Mouse (Mus musculus) spleen, adult 2 months (tissue): ENCODE data around the gene Tmem110. TPM values are rescaled to one million over a fixed set of nuclear protein-coding genes. Genes with fewer than 3 reads are reported as not detected.

Source experiments
- DNase-seq, 2 experiments: peaks; one replicate each; pipeline versions ENCODE4 v3.0.0 to v3.0.0-alpha.2; 2012 to 2021; ENCODE audit warnings: low spot score in 2 of 2, low read depth in 1 of 2
- H3K27ac ChIP-seq: fragments of 200-500 bp; 2 replicates; pipeline ENCODE4 v1.5.1; 2012; ENCODE audit warnings: low read length, inconsistent platforms; ENCODE audit not compliant: insufficient read depth
- H3K27me3 ChIP-seq: fragments of 200-500 bp; 2 replicates; pipeline ENCODE4 v1.6.1; 2012; ENCODE audit warnings: mild to moderate bottlenecking, moderate library complexity, low read length, inconsistent platforms; ENCODE audit not compliant: control insufficient read depth, insufficient read depth
- H3K36me3 ChIP-seq: fragments of 200-500 bp; 2 replicates; pipeline ENCODE4 v1.6.1; 2012; ENCODE audit warnings: mild to moderate bottlenecking, low read length, inconsistent platforms; ENCODE audit not compliant: control insufficient read depth, insufficient read depth
- H3K4me1 ChIP-seq: fragments of 200-500 bp; 2 replicates; pipeline ENCODE4 v1.6.1; 2011; ENCODE audit warnings: inconsistent platforms; ENCODE audit not compliant: control insufficient read depth, insufficient read depth, insufficient read length
- H3K4me3 ChIP-seq: fragments of 200-500 bp; 2 replicates; pipeline ENCODE4 v1.5.1; 2011; ENCODE audit warnings: mild to moderate bottlenecking, inconsistent platforms; ENCODE audit not compliant: insufficient read depth, insufficient read length; ENCODE audit errors: extremely low read depth
- CTCF ChIP-seq: fragments of 200-500 bp; IDR thresholded peaks from 2 replicates; pipeline ENCODE4 v1.5.1; 2011; ENCODE audit warnings: mild to moderate bottlenecking, inconsistent platforms; ENCODE audit not compliant: insufficient read depth, insufficient read length, insufficient replicate concordance; ENCODE audit errors: extremely low read depth
- POLR2A ChIP-seq: fragments of 200-500 bp; IDR thresholded peaks from 2 replicates; pipeline ENCODE4 v1.6.1; 2011; ENCODE audit warnings: low read depth, low read length, inconsistent platforms
- WGBS: fragments of 180-500 bp; shearing (Covaris S2); methylation state at CpG from one replicate; pipeline ENCODE4 v1.1.7; 2018; 5-methylcytosine and 5-hydroxymethylcytosine counted together
- polyA plus RNA-seq: library from polyadenylated mRNA; depleted of rRNA; stranded (reverse); fragments of >200 nt; gene quantifications from 2 replicates; pipeline ENCODE4 v1.2.3, GENCODE M21; 2012

The Tmem110 gene
- polyA plus RNA-seq, 1 experiment = 13.0 TPM

DNA sequence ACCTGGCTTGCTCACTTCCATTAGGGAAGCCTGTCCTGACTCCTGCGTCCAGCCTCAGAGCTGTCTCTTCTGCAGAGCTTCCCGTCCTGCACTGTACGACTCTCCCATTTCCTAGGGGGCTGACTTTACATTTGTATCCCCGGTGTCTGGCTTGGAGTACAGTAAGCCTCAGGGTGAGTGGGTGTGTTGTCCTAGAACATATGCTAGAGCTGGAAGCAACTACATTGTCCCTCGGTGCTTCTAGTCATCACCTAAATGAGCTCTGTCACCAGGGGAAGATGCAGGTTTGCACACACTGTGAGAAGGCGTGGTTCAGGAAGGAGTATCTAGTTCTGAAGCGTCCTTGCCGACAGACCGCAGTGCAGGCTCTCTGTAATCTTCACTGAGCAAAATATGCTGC lies 37.0 kb downstream of the Tmem110 start:
- Histone ChIP-seq H3K27me3 (no peaks in the 10 kb centered on the region), H3K27ac (no peak overlapping the region), H3K4me3 (no peak overlapping the region), H3K36me3 (0 out of 2 replicates have a peak, but pooled peaks cover 1% of the 10 kb centered on the region), H3K4me1 (no peaks in the 10 kb centered on the region)
- DNase-seq = no peak
- no peak for TF ChIP-seq CTCF
- TF ChIP-seq POLR2A = no peak
- 91% methylated on average over 9 of the region's 9 CpGs for WGBS

DNA sequence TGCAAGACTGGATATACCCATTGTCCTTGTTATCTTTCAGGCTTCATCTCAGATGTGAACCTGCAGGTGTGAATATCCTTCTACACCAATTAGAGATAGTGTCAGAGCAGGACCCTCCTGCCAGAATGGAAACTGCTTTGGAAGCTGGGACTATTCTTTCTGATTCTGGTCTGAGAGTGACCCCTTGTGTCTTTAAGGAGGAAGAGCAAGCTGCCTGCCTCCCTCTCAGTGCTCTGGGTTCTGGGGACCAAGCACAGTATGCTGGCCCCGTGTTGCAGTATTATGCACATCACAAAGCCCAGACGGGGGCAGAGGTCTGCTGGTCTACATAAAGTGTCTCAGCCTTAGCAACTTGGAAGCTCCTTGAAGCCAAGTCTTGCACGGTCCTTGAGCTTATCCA lies 39.9 kb downstream of the Tmem110 start:
- Histone ChIP-seq H3K36me3 (0 out of 2 replicates have a peak, but pooled peaks cover 1% of the 10 kb centered on the region), H3K27me3 (no peaks in the 10 kb centered on the region), H3K27ac (no peak overlapping the region), H3K4me1 (no peaks in the 10 kb centered on the region), H3K4me3 (no peak overlapping the region)
- DNase-seq = no peak
- TF ChIP-seq POLR2A (no peak), CTCF (no peak)
- WGBS = 87% methylated on average over 3 of the region's 3 CpGs

DNA sequence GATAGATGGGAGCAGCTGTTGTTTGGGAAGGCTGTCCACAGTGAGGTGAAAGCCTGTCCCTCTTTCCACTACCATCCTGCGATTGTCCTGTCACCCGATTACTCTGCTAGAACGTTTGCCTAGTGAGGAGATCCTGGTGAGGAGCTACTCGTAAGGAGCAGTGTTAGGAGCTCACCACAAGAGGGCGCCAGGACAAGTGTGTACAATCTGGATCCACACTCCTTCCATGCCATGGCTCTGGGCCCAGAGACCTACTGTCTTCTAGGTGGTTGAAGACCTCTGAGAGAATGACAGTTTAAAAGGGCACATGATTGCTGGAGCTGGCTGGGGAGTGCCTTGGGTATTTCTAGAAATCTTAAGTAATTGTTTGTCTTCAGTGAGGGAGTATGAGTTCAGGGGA lies 41.7 kb downstream of the Tmem110 start:
- no peak overlapping the region for H3K4me3 ChIP-seq
- TF ChIP-seq CTCF = peak; percentile 67; the same call in 1 of the 2 replicates
- TF ChIP-seq POLR2A = no peak
- H3K4me1 ChIP-seq = no peaks in the 10 kb centered on the region
- 36% methylated on average over 5 of the region's 5 CpGs for WGBS
- H3K36me3 ChIP-seq = 0 out of 2 replicates have a peak, but pooled peaks cover 1% of the 10 kb centered on the region
- H3K27me3 ChIP-seq = no peaks in the 10 kb centered on the region
- peak; percentile 9 to 57 for DNase-seq
- H3K27ac ChIP-seq = no peak overlapping the region

DNA sequence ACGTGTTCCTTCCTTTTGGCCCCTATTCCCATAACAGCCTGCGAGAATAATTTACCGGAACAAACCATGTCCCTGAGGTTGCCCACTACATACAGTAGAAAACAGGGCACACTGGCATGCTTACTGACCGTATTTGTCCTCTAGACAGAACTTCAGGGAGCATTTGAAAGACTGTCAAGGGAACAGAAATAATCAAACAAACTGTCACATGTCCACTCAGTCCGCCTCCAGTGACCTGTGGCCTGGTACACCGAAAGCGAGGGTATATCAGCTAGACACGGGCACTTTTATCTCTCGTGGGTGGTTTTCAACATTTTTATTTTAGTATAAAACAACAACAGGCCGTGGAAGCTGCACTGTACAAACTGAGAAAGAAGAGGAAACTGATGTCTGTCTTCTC lies 43.4 kb downstream of the Tmem110 start:
- no peak for DNase-seq
- no peak for TF ChIP-seq POLR2A
- no peak for TF ChIP-seq CTCF
- no peak overlapping the region for H3K27ac ChIP-seq

DNA sequence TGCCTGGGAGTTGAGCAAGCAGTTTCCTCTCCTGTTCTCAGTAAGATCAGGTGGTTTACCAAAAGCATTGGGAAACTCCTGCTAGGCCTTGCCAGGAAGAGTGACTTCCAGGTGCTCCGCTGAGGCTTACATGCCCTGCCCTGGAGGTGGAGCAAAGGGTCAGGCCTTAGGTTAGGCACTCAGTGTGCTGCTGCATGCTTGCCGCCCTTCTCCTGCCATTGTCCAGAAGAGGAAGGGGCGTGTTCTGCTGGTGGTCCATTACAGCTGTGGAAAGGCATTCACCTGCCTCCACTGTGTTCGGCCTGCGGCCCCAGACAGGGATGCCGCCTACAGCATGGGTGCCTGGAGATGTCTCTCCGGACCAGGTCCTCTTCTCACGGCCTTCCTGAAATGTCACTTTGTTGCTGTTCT lies 44.0 kb downstream of the Tmem110 start:
- WGBS = 90% methylated on average over 8 of the region's 8 CpGs
- Histone ChIP-seq H3K4me1 (no peaks in the 10 kb centered on the region), H3K36me3 (peaks cover 10% of the 10 kb centered on the region), H3K27me3 (no peaks in the 10 kb centered on the region), H3K4me3 (no peak overlapping the region), H3K27ac (no peak overlapping the region)
- no peak for DNase-seq
- TF ChIP-seq CTCF (no peak), POLR2A (no peak)

More for the DNA sequence above, 43.4 kb downstream of the Tmem110 start:
- Histone ChIP-seq H3K36me3 (peaks cover 5% of the 10 kb centered on the region; the same call in 1 of the 2 replicates), H3K4me3 (no peak overlapping the region), H3K4me1 (no peaks in the 10 kb centered on the region), H3K27me3 (no peaks in the 10 kb centered on the region)
- 91% methylated on average over 10 of the region's 10 CpGs for WGBS

DNA sequence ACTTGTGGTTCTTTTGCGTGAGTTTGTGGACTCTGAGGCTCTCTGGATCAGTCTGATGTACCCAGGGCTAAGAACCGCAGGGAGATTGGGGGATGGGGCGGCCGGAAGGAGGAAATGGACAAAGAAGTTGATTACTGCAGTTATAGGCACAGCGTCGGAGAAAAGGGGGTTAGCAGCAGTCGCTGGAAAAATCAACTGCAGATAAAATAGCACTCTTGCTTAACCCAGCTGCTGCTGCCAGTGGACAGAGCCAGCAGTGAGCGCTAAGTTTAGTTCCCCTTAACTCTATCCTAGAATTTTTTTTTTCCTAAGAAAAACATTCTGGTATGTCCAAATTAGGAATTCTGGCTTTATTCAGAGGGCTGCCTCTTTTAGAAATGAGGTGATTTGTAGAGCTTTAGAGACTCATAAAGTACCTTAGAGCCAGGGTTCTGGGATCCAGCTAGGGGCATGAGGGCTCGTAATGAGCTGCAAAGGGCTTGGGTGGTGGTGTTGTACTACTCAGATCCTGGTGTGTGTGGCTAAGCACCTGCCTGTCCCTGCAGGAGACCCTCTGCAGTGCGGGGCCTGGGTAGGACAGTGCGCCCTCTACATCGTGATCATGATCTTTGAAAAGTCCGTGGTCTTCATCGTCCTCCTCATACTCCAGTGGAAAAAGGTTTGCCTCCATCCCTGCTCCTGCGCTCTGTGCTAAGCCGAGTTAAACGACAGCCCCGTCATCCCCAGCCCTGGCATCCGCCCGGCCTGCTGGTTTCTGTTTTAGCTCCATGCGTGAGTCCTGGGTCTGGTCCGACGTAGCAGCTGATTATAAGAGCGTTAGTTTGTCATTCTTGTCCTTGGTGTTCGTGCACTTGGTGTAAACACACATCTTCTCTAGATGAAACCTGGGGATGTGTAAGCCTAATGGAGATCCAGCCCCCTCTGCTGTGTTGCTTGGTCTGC lies 45.1 kb downstream of the Tmem110 start:
- Histone ChIP-seq H3K36me3 (peaks cover 11% of the 10 kb centered on the region), H3K4me3 (no peak overlapping the region), H3K27me3 (no peaks in the 10 kb centered on the region), H3K4me1 (no peaks in the 10 kb centered on the region), H3K27ac (no peak overlapping the region)
- DNase-seq = no peak
- no peak for TF ChIP-seq POLR2A
- no peak for TF ChIP-seq CTCF
- WGBS = 84% methylated on average over 25 of the region's 25 CpGs

DNA sequence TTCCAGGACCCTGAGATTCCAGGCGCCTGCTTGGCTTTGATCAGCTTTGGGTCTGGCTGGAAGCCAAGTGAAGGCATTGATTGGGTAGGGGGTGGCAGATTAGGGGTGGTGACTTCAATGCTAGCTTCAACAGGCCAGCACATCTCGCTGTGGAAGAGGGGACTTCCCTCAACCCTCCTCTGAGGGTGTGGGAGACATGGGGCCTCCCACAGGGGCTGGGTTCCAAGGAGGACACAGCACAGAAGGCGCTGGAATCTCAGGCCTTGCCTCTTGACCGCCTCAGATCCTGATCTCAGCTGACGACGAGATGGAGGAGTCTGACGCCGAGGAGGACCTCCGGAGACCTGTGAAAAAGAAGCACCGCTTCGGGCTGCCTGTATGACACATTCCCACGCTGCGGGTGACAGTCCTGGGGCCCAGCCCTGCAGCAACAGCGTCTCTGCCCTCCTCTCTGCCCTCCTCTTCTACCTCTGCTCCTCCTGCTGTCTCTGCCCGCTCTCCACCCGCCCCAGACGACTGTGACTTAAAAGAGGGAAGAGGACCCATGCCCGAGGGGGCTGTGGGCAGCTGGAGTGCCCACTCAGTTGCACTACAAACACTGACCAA lies 48.8 kb downstream of the Tmem110 start:
- no peak for DNase-seq
- H3K4me3 ChIP-seq = no peak overlapping the region
- TF ChIP-seq POLR2A (no peak), CTCF (no peak)
- WGBS = 93% methylated on average over 18 of the region's 18 CpGs
- no peaks in the 10 kb centered on the region for H3K4me1 ChIP-seq
- peaks cover 12% of the 10 kb centered on the region for H3K36me3 ChIP-seq
- 0 out of 2 replicates have a peak overlapping the region, but pooled peaks have one; percentile 3 for H3K27ac ChIP-seq
- H3K27me3 ChIP-seq = no peaks in the 10 kb centered on the region
